11 mouse cellular contexts compared by ENCODE assay signal in the genomic region with DNA sequence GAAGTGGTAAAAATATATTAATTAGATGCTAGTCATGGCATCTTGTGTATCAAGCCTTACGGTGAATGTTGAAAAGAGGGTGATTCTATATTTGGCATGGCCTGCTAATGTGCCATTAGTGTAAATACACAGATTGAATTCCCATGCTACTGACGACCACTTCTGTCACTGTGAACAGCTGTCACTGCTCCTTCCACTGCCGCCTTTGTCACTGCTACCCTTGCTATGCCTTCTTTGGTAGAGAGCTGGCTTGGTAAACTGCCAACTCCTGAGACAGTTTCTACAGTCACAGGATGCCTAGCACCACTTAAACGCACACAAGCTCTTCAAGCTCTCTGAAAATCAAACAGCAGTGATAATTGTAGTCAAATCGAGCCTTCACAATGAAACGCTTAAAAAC.
DNase-seq lines count a peak whose midpoint lies in the region; ATAC-seq and TF ChIP-seq lines count a peak whose summit lies in the region.
"Had no signal": no experiment of that assay in that cellular context is flagged by ENCODE, and none has a peak within 500 bp of the region (broad histone marks: within the 10 kb centered on the region; RNA-seq: fewer than 3 reads in every experiment).

No protein-coding gene starts in this region.

- H3K27me3 ChIP-seq in neural tube, embryonic 12.5 days (replicated peaks) = no peaks in the 10 kb centered on the region
- H3K27me3 ChIP-seq in neural tube, embryonic 15.5 days (replicated peaks) = no peaks in the 10 kb centered on the region
- no peaks in the 10 kb centered on the region for H3K27me3 ChIP-seq in limb, embryonic 14.5 days (ENCODE audit: control insufficient read depth, insufficient read depth, low read length)

- no peaks in the 10 kb centered on the region for H3K4me1 ChIP-seq in neural tube, embryonic 12.5 days
- H3K4me1 ChIP-seq in neural tube, embryonic 15.5 days = no peaks in the 10 kb centered on the region
- 0 out of 2 replicates have a peak, but pooled peaks cover 2% of the 10 kb centered on the region for H3K4me1 ChIP-seq in limb, embryonic 14.5 days (ENCODE audit: control insufficient read depth, insufficient read depth, low read length)

- H3K9ac ChIP-seq in neural tube, embryonic 12.5 days = no peak overlapping the region
- H3K9ac ChIP-seq in neural tube, embryonic 15.5 days (replicated peaks) = no peak overlapping the region
- no peak overlapping the region for H3K9ac ChIP-seq in limb, embryonic 14.5 days (ENCODE audit: low read depth, low read length, severe bottlenecking)
- H3K9ac ChIP-seq: embryonic facial prominence, embryonic 13.5 days had no signal

- ATAC-seq in neural tube, embryonic 12.5 days (ENCODE audit: low FRiP score, low read depth) = 0 out of 2 replicates have a peak, but pooled peaks have one; percentile 17
- no peak for ATAC-seq in neural tube, embryonic 15.5 days (ENCODE audit: low FRiP score)
- ATAC-seq in limb, embryonic 14.5 days (ENCODE audit: low FRiP score, low read depth) = peak; percentile 60

- intact Hi-C loops in gastrocnemius, postnatal 14 days (cut with DNase I; ENCODE audit: low total_unique reads) = no loop called here

- H3K27ac ChIP-seq in neural tube, embryonic 12.5 days = no peak overlapping the region
- H3K27ac ChIP-seq in neural tube, embryonic 15.5 days (replicated peaks) = no peak overlapping the region
- no peak overlapping the region for H3K27ac ChIP-seq in limb, embryonic 14.5 days (replicated peaks; ENCODE audit: low read depth, low read length)
- H3K27ac ChIP-seq: embryonic facial prominence, embryonic 13.5 days; layer of hippocampus, adult 2 months; stomach, postnatal 0 days had no signal

- no peak overlapping the region for H3K4me3 ChIP-seq in neural tube, embryonic 12.5 days
- H3K4me3 ChIP-seq in neural tube, embryonic 15.5 days (replicated peaks) = no peak overlapping the region
- no peak overlapping the region for H3K4me3 ChIP-seq in limb, embryonic 14.5 days (replicated peaks; ENCODE audit: low read length)
- H3K4me3 ChIP-seq: embryonic facial prominence, embryonic 13.5 days; layer of hippocampus, adult 2 months had no signal

- H3K4me2 ChIP-seq in neural tube, embryonic 12.5 days (replicated peaks) = no peak overlapping the region
- H3K4me2 ChIP-seq in neural tube, embryonic 15.5 days = no peak overlapping the region
- H3K4me2 ChIP-seq in limb, embryonic 14.5 days (replicated peaks; ENCODE audit: low read depth, low read length, severe bottlenecking) = no peak overlapping the region
- H3K4me2 ChIP-seq: embryonic facial prominence, embryonic 13.5 days had no signal

- no peak for TF ChIP-seq POLR2A in limb, embryonic 14.5 days (IDR thresholded peaks at IDR 0.05; ENCODE audit: borderline replicate concordance, extremely low read depth, insufficient read depth, insufficient read length)

- H3K9me3 ChIP-seq in neural tube, embryonic 12.5 days = no peaks in the 10 kb centered on the region
- no peaks in the 10 kb centered on the region for H3K9me3 ChIP-seq in neural tube, embryonic 15.5 days (replicated peaks)
- H3K9me3 ChIP-seq in limb, embryonic 14.5 days (ENCODE audit: control insufficient read depth, low read length) = no peaks in the 10 kb centered on the region
- H3K9me3 ChIP-seq: embryonic facial prominence, embryonic 13.5 days had no signal

- WGBS in neural tube, embryonic 12.5 days = 70% methylated on average over 6 of the region's 6 CpGs
- WGBS in neural tube, embryonic 15.5 days = 44% methylated on average over 6 of the region's 6 CpGs
- WGBS in limb, embryonic 14.5 days = 63% methylated on average over 6 of the region's 6 CpGs

- no peaks in the 10 kb centered on the region for H3K36me3 ChIP-seq in neural tube, embryonic 12.5 days
- H3K36me3 ChIP-seq in neural tube, embryonic 15.5 days = no peaks in the 10 kb centered on the region
- no peaks in the 10 kb centered on the region for H3K36me3 ChIP-seq in limb, embryonic 14.5 days (ENCODE audit: control insufficient read depth, insufficient read depth, low read length)
- H3K36me3 ChIP-seq: embryonic facial prominence, embryonic 13.5 days had no signal

- DNase-seq in gastrocnemius, adult 18-20 months (ENCODE audit: low spot score) = peak; percentile 5
- no peak for DNase-seq in gastrocnemius, postnatal 14 days
- peak; percentile 60 for DNase-seq in limb, embryonic 14.5 days (ENCODE audit: low spot score)
- peak; percentile 17 for DNase-seq in skeletal muscle tissue, adult 2 months (ENCODE audit: low read depth, low spot score)
- DNase-seq in embryo, embryonic 10 days (ENCODE audit: low spot score) = no peak
- no peak for DNase-seq in ovary, postnatal 14 days (ENCODE audit: low spot score)

Comparison
In these comparisons a context has a peak if more than half of its experiments do, and no peak if none do; other contexts are left out.
1. DNase-seq: peak in gastrocnemius, adult 18-20 months (single experiment), limb, embryonic 14.5 days (single experiment) and skeletal muscle tissue, adult 2 months (single experiment); none in gastrocnemius, postnatal 14 days (single experiment), embryo, embryonic 10 days (single experiment) and ovary, postnatal 14 days (single experiment).